Mouse (Mus musculus) gastrocnemius, postnatal 10 days (tissue): ENCODE measurements around the gene Acvr2b. TPM values are rescaled to one million over a fixed set of nuclear protein-coding genes. Genes with fewer than 3 reads are reported as not detected.

Experiments
- DNase-seq: peaks from one replicate; pipeline ENCODE4 v3.0.0; 2021; ENCODE audit warnings: mixed read lengths
- total RNA-seq, 2 experiments: library from RNA; stranded (reverse); gene quantifications; 2 replicates each; pipeline ENCODE4 v1.2.3; 2021

The Acvr2b gene
- total RNA-seq, 2 experiments from 2014 or later = 7.5 to 14.3 TPM

- DNase-seq = peak; percentile 34
Observed at GRCm38 (mm10) chr9:119407884-119408283, 6.0 kb downstream of the Acvr2b start.

GRCm38 (mm10) chr9:119408898-119409664, 7.2 kb downstream of the Acvr2b start:
- peak; percentile 35 for DNase-seq

GRCm38 (mm10) chr9:119409864-119410263, 7.9 kb downstream of the Acvr2b start:
- DNase-seq = no peak

- no peak for DNase-seq
Observed at GRCm38 (mm10) chr9:119418025-119418424, 16.1 kb downstream of the Acvr2b start.

DNA sequence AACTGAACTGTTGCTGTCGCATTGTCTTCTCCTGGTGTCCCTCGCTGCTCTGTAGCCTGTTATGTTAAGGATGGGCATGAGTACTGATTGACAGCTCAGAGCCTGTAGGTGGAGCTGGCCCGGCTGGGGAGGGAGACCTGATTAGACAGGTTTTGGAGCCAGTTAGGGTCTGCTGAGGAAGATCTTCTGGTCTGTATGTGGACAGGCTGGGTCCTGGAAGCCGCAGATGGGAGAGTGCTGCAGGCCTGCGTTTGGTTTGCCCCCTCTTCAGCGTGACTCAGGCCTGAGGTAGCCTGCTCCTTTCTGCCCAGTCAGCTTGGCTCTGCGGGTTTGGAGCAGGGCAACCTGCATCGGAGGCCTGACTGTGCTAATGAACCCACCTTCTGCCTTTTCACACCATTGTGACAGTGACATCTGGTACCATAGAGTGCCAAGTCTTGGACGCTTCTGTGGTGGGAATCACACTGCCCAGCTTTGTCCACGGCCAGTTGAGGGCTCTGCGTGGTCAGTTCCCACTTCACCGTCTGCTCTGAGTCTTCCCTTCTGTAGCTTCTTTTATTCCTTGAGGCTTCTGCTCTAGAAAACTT, 18.0 kb downstream of the Acvr2b start:
- no peak for DNase-seq

GRCm38 (mm10) chr9:119425217-119425975, 23.5 kb downstream of the Acvr2b start:
- peak; percentile 57 for DNase-seq

DNA sequence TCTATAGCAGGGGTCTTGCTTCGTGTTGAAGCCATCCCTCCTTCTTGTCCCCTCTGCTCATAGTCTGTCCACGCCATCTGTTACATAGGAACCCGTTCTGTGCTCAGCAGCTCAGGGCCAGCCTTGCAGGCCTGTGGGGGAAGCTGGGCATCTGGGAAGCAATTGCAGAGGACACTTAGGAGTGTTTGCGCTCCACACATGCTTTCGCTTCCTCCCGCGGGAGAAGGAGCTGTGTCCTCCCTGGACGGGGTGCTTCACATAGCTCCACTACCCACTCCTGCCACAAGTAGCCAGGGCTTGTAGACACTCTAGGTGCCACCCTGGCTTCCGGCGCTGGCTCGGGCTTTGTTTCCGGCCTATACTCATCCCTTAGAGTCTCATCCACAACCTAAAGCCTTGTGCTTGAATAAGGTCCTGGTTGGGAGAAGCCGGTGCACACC, 24.1 kb downstream of the Acvr2b start:
- no peak for DNase-seq

GRCm38 (mm10) chr9:119426483-119426882, 24.6 kb downstream of the Acvr2b start:
- no peak for DNase-seq

DNA sequence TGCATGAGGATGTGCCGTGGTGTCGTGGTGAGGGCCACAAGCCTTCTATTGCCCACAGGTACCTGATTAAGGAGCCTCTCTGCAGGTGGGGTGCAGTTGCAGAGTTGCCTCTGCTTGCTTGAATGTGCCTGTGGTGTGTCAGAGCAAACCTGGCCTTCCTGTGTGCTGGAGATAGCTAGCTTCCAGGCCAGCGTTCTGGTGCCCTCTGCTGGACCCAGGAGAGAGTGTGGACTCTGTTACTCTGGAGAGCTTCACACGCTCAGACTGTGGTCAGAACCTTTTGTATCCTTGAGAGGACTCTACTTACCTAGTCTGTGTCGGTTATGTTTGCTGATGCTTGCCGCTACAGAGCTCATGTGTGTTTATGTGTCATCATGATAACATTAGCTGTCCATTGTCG, 28.4 kb downstream of the Acvr2b start:
- peak; percentile 80 for DNase-seq

GRCm38 (mm10) chr9:119435855-119436254, 33.9 kb downstream of the Acvr2b start:
- no peak for DNase-seq

- no peak for DNase-seq
Observed at GRCm38 (mm10) chr9:119438065-119438464, 36.1 kb downstream of the Acvr2b start.

- DNase-seq = no peak
Observed at GRCm38 (mm10) chr9:119438498-119439000, 36.6 kb downstream of the Acvr2b start.

- DNase-seq = peak; percentile 100
Observed at GRCm38 (mm10) chr9:119444738-119445429, 43.0 kb downstream of the Acvr2b start, which contains the start of gene Exog. Gene Exog (plus strand): TSS chr9:119444943.

- no peak for DNase-seq
Observed at GRCm38 (mm10) chr9:119445737-119446136, 43.8 kb downstream of the Acvr2b start.

DNA sequence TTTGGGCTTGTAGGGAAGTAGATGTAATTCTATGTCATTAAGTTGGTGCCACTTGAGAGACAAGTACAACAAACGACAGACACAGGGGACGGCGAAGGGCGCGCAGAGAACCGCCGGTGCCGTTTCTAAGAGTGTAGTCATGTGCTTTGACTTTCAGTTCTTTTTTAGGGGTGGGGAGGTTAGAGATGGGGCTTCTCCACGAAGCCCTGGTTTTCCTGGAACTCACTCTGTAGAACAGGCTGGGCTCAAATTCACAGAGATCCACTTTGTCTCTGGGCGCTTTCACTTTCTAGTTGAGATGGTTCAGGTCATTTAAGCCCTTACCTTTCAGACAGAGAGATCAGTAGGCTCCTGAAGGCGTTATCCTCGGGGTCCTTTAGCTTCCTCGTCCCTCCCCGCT, 54.0 kb downstream of the Acvr2b start:
- DNase-seq = no peak

GRCm38 (mm10) chr9:119457122-119457521, 55.2 kb downstream of the Acvr2b start:
- no peak for DNase-seq

GRCm38 (mm10) chr9:119460410-119460809, 58.5 kb downstream of the Acvr2b start:
- peak; percentile 63 for DNase-seq

DNA sequence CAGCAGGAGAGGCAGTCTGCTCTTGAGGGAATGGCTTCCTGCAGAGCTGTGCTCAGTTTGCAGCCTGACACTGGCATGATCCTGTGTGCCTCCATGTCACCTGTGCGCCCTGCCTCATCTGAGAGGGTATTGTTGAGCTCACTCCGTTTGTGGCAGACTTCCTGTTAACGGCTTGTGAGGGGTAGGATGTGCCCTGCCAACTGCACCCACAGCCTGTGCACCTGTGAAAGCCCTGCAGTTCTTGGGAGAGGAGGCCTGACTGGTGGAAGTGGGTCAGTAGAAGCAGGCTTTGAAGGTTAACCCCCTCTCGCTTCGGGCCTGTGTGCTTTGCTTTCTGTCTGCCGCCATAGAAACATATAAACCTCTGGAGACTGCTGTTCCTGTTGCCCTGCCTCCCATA, 63.1 kb downstream of the Acvr2b start:
- no peak for DNase-seq

- DNase-seq = peak; percentile 71
Observed at GRCm38 (mm10) chr9:119465595-119465994, 63.7 kb downstream of the Acvr2b start.

DNA sequence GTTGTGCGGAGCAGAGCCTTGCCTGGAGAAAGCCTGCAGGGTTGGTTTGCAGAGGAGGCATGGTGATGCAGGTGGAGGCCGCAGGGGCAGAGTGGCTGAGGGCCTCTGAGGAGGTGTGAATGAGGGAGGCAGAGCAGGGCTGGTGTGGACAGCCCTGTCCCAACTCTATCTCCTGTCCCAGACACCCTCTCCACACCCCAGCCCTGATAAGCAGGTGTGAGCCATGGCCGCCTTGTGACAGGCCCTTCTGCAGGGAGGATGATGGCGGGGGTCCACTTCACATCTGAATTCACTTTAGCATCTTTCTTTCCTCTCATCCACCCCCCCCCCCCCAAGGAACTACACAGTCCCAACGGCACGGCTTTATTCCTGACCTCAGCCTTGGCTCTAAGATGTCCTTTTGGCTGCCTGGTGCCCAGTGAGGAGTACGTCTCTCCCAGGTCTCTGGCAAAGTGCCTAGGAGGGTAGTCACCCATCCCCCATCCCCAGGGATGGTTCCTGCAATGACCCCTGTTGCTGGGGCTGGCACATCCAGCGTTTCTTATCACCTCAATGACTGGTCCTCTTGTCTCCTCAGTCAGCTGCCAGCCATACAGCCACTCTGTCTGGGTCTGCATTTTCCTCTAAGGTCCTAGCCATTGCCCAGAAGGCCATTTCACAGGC, 67.9 kb downstream of the Acvr2b start:
- no peak for DNase-seq

DNA sequence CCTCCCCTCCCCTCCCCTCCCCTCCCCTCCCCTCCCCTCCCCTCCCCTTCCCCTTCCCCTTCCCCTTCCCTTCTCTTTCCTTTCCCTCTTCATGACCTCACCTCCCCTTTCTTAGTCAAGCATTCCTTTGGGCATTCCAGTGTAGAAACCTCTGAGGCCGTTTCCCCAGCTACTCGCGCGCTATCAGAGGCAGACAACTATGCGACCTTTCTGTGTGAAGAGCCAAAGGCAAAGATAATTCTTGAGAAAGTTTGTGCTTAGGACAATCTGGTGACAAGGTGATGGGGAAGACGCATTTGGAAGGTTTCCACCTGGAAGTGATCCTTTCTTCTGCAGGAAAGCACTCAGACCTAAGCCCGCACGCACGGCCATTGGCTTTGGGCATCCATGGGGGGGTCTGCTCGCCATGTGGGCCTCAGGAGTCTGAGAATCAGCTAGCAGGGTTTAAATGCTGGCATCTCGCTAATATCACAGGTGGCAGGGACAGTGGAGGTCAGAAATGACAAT, 70.5 kb downstream of the Acvr2b start:
- DNase-seq = no peak
